Mouse (Mus musculus) ovary, postnatal 10 days (tissue): ENCODE results near the gene Ssxb6.
"Not testable (repeated sequence)": the region's sequence is repeated elsewhere in the genome, so short reads cannot be mapped to it uniquely, and the experiment has no call there.

Source experiments
- DNase-seq: peaks from one replicate; pipeline ENCODE4 v3.0.0; 2022; ENCODE audit warnings: low spot score

The Ssxb6 gene

DNA sequence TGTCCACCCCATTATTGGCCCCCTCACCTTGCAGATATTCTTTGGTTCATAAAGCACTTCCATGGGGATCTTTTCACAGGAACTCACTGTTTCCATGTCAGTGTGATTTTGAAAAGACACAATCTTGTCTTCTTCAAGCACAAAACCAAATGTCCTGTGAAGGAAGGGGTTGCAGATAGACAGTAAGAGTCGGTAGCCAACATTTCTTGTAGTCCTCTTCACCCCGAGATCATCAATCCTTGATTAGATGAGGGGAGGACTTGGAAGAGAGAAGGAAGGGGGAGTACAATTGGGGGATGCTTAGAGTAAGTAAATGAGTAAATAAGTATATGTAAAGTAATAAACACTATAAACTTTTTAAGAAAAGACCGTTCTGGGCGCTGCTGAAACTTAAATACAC is at the start of gene Ssxb6:
TSS of gene Ssxb6 (minus strand) at position 101 of the 400 bp plus-strand sequence.
- not testable (repeated sequence) for DNase-seq

DNA sequence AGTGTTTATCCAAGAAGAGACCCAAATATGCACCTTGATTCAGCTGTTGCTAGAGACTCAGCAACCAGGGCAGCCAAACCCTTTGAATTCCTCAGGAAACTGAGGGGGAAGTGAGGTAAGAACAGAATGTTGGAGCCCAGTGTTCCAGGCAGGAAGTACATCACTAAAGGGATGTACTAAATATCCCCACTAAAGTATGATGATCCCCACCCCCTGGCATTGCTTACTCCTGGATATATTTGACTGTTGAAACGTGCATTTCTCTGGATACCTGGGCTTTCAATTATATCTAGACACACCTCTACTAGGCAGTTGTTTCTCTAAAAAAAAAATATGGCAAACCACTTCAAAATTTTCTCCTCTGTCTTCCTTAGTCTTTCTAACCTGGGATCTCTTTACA is 43.7 kb upstream of the Ssxb6 start, which contains the start of gene Ssxb3:
TSS of gene Ssxb3 (minus strand) at position 101 of the 400 bp plus-strand sequence.
- DNase-seq = not testable (repeated sequence)

DNA sequence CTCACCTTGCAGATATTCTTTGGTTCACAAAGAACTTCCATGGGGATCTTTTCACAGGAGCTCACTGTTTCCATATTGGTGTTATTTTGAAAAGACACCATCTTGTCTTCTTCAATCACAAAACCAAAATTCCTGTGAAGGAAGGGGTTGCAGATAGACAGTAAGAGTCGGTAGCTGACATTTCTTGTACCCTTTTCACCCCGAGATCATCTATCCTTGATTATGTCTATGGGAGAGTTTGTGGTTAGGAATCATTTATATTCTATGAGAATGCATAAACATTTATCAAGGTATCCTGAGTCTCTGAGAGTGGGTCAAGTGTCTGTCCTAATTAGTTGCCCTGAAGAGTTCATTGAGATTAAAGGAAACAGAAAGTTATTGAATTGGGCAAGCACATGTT is 23.2 kb downstream of the Ssxb6 start, which contains the start of gene Gm14459:
TSS of gene Gm14459 (minus strand) at position 101 of the 400 bp plus-strand sequence.
- no peak for DNase-seq
